Mouse (Mus musculus) forebrain, embryonic 11.5 days (tissue): Measurements from ENCODE around the gene Grpel1. TPM values are rescaled to one million over a fixed set of nuclear protein-coding genes. Genes with fewer than 3 reads are reported as not detected.
A peak's percentile ranks its signal among the peaks of the same experiment; 100 is the strongest.

Experiments
- ATAC-seq: fragments of 200-750 bp; cut with Nextera tagmentation; replicated peaks from 2 replicates; pipeline ENCODE4 v1.8.0; 2017; ENCODE audit warnings: moderate TSS enrichment; ENCODE audit not compliant: low FRiP score
- DNase-seq: peaks from one replicate; pipeline ENCODE4 v3.0.0-alpha.2; 2017; ENCODE audit warnings: low spot score
- H3K27ac ChIP-seq: fragments of 300-500 bp; sonication (generic); 2 replicates; pipeline ENCODE4 v1.5.1; 2014; ENCODE audit warnings: low read depth, low read length
- H3K27me3 ChIP-seq: fragments of 300-500 bp; sonication (generic); 2 replicates; pipeline ENCODE4 v1.6.1; 2014; ENCODE audit warnings: mild to moderate bottlenecking, low read length, mixed read lengths; ENCODE audit not compliant: control insufficient read depth, insufficient read depth
- H3K36me3 ChIP-seq: fragments of 300-500 bp; sonication (generic); 2 replicates; pipeline ENCODE4 v1.6.1; 2014; ENCODE audit warnings: mild to moderate bottlenecking, low read length, moderate library complexity, mixed read lengths; ENCODE audit not compliant: control insufficient read depth, insufficient read depth
- H3K4me1 ChIP-seq: fragments of 300-500 bp; sonication (generic); replicated peaks from 2 replicates; pipeline ENCODE4 v1.6.1; 2014; ENCODE audit warnings: low read length, mixed read lengths; ENCODE audit not compliant: control insufficient read depth, insufficient read depth
- H3K4me2 ChIP-seq: fragments of 300-500 bp; sonication (generic); 2 replicates; pipeline ENCODE4 v1.6.1; 2014; ENCODE audit warnings: low read depth, mild to moderate bottlenecking, low read length, moderate library complexity, mixed read lengths; ENCODE audit not compliant: severe bottlenecking
- H3K4me3 ChIP-seq: fragments of 300-500 bp; sonication (generic); 2 replicates; pipeline ENCODE4 v1.5.1; 2014; ENCODE audit warnings: low read depth, low read length
- H3K9ac ChIP-seq: fragments of 300-500 bp; sonication (generic); 2 replicates; pipeline ENCODE4 v1.6.1; 2014; ENCODE audit warnings: low read length
- H3K9me3 ChIP-seq: fragments of 300-500 bp; sonication (generic); 2 replicates; pipeline ENCODE4 v1.6.1; 2016; ENCODE audit warnings: low read length, mixed read lengths; ENCODE audit not compliant: control insufficient read depth
- WGBS: fragments of 180-500 bp; shearing (Covaris S2); extraction: QIAGEN DNeasy Blood & Tissue Kit; methylation state at CpG from one replicate; pipeline ENCODE4 v1.1.7; 2014; 5-methylcytosine and 5-hydroxymethylcytosine counted together
- polyA plus RNA-seq: library from polyadenylated mRNA; unstranded; fragments of >200 nt; fragmentation: Nextera tagmentation; extraction: Ambion mirVana; gene quantifications from 2 replicates; pipeline ENCODE4 v1.2.1, GENCODE M21; 2014

Gene Grpel1
- 51.7 and 55.2 TPM in 2 replicates for polyA plus RNA-seq

DNA sequence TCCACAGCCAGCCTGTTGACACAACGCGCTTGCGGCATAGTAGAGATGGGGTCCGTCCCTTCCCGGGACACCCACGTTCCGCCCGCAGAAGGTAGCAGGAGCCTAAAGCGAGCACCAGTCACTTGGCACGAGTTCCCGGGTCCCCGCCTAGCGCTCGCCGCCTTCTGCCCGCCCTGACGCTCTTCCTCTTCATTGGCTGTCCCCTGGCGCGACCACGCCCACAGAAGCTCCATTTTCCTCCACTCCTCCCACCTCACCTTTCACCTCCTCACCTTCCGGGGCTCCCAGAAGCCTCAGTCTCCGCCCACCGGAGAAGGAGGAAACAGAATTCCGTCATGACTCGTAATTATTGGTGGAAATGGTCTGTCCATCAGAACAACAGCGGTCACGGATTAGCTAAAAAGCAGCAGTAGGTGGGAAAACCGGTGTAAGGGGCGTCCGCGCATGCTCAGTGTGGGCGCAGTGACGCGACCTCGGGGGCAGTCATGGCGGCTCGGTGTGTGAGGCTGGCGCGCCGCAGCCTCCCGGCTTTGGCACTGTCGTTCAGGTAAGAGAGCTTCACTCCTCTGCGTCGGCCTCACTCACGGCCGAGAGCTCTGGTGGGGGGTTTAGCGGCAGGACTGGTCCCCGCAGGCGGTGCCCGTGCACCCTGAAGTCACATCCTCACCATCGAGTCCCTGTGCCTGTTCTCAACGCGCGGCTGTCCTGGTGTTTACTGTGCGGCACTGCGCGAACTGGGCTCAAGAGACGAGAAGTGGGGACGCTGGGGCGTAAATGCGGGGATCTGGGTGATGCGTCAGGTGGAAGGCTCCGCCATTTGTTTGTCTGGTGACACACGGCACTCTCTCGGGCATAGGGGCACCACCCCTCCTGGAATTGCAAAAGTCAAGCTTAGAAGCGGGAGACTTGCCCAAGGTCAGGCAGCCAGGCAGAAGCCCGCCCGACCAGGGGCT, at the start of gene Grpel1:
Gene Grpel1, plus strand, starts transcription at position 290 of the 953 bp plus-strand sequence.
- Histone ChIP-seq H3K9me3 (no peaks in the 10 kb centered on the region), H3K27me3 (peaks cover 4% of the 10 kb centered on the region; the same call in 1 of the 2 replicates), H3K27ac (no peak within 1 kb of the TSS), H3K4me1 (peaks cover 13% of the 10 kb centered on the region; the same call in 1 of the 2 replicates), H3K9ac (peak within 1 kb of the TSS; percentile 71), H3K4me3 (peak within 1 kb of the TSS; percentile 78), H3K36me3 (no peaks in the 10 kb centered on the region; the same call in 1 of the 2 replicates), H3K4me2 (peak within 1 kb of the TSS; percentile 93)
- peak; percentile 98 for DNase-seq
- WGBS = under 1% methylated on average over 68 of the region's 68 CpGs
- peak; percentile 94 for ATAC-seq

DNA sequence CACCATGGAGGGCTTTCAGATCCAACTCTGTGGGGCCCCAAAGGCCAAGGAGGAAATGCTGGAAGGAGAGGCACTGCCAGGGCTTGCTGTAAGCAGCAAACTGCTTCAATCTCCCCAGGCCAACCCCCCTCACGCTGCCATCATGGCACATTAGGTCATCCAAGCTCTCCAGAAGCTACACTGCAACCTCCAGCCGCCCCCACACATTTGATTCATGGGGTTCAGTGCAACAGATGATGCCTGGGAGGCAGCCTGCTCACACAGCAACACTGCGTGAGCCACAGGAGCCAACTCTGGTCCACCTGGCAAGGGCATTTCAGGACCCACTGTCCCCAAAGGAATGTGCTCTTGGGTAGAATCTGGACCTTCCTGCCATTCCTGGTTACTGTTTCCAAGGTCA, 44.9 kb upstream of the Grpel1 start:
- Histone ChIP-seq H3K27me3 (no peaks in the 10 kb centered on the region), H3K4me2 (no peak overlapping the region), H3K9me3 (no peaks in the 10 kb centered on the region), H3K9ac (no peak overlapping the region), H3K4me3 (no peak overlapping the region), H3K4me1 (no peaks in the 10 kb centered on the region), H3K27ac (no peak overlapping the region), H3K36me3 (no peaks in the 10 kb centered on the region)
- ATAC-seq = no peak
- 76% methylated on average over 3 of the region's 3 CpGs for WGBS
- no peak for DNase-seq

DNA sequence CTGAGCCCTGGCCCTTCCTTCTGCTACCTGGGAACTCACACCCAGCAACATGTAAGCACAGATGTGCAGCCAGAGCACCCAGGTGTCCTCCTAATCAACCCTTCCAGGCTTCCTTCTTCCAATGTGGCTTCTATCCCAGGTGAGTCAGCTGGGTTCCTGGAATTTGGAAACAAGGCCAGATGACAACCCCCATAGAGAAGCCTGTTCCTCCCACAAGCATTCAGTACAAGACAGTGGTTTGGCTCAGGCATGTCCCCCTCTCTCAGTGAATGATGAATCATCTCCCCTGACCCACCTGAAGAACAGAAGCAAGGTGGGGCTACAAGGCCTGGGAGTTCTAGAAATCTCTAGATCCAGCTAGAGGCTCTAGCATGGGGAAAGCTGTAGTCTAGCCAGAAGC, 42.1 kb upstream of the Grpel1 start:
- no peaks in the 10 kb centered on the region for H3K27me3 ChIP-seq
- H3K9ac ChIP-seq = no peak overlapping the region
- ATAC-seq = no peak
- H3K27ac ChIP-seq = no peak overlapping the region
- H3K4me3 ChIP-seq = no peak overlapping the region
- H3K9me3 ChIP-seq = no peaks in the 10 kb centered on the region
- DNase-seq = no peak
- no peaks in the 10 kb centered on the region for H3K4me1 ChIP-seq
- no peak overlapping the region for H3K4me2 ChIP-seq
- H3K36me3 ChIP-seq = no peaks in the 10 kb centered on the region

DNA sequence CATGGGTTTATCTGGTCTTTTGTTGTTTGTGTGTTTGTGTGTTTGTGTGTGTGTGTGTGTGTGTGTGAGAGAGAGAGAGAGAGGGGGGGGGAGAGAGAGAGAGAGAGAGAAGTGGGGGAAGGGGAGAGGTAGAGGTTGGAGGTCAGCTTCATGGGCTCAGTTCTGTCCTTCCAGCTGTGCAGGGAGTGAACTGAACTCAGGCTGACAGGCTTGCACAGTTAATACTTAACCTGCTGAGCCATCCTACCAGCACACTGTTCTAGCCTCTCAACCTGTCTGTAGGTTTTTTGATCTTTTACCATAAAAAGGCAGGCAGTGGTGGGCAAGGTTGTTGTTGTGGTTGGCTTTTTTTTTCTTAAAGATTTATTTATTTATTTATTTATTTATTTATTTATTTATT, 40.1 kb upstream of the Grpel1 start:
- Histone ChIP-seq H3K9me3 (no peaks in the 10 kb centered on the region), H3K4me1 (no peaks in the 10 kb centered on the region), H3K4me2 (no peak overlapping the region), H3K27ac (no peak overlapping the region), H3K36me3 (no peaks in the 10 kb centered on the region), H3K27me3 (no peaks in the 10 kb centered on the region), H3K9ac (no peak overlapping the region), H3K4me3 (no peak overlapping the region)
- ATAC-seq (no peak), DNase-seq (no peak)

DNA sequence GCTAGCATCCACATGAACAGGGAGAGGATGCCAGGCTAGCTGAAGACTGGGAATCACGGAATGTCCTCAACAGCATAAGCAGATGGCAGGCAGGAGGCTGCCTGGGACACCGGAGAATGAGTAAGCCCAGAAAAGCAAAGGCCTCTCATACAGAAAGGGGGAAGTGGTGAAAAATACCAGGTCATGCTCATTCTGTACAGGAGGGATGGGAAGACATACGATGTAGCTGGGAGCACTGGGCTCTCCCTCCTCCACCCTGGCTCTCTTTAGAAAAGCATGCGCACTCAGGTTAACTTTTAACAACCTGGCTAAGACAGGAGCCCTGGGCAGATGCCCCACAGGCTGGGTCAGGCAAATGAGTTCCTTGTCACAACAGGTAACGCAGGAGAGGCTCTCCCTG, 38.4 kb upstream of the Grpel1 start:
- no peak for ATAC-seq
- H3K4me3 ChIP-seq = no peak overlapping the region
- H3K9ac ChIP-seq = no peak overlapping the region
- no peaks in the 10 kb centered on the region for H3K36me3 ChIP-seq
- 90% methylated on average over 5 of the region's 5 CpGs for WGBS
- H3K4me1 ChIP-seq = 0 out of 2 replicates have a peak, but pooled peaks cover 3% of the 10 kb centered on the region
- no peak overlapping the region for H3K27ac ChIP-seq
- no peaks in the 10 kb centered on the region for H3K9me3 ChIP-seq
- H3K4me2 ChIP-seq = no peak overlapping the region
- DNase-seq = no peak
- H3K27me3 ChIP-seq = no peaks in the 10 kb centered on the region

DNA sequence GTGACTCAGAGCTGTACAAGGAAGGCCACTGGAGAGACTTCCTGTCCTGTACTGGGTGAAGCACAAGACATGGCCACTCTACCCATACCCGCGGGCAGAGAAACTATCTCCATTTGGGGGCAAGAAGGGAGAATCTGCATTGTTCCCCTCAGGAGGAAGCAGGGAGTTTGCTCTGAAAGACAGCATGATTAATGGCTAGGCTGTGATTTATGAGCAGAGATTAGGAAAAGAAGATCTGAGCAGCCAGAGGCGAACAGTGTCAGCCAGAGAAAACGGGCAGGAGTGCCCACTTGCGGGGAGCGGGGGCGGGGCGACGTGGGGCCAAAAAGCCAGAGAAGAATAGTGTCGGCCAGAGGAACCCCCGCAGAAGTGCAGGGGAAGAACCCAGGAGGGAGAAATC, 37.0 kb upstream of the Grpel1 start:
- DNase-seq (no peak), ATAC-seq (no peak)
- Histone ChIP-seq H3K4me3 (no peak overlapping the region), H3K9me3 (no peaks in the 10 kb centered on the region), H3K27ac (no peak overlapping the region), H3K9ac (no peak overlapping the region), H3K27me3 (no peaks in the 10 kb centered on the region), H3K4me1 (0 out of 2 replicates have a peak, but pooled peaks cover 3% of the 10 kb centered on the region), H3K36me3 (no peaks in the 10 kb centered on the region), H3K4me2 (no peak overlapping the region)
- 66% methylated on average over 11 of the region's 11 CpGs for WGBS

DNA sequence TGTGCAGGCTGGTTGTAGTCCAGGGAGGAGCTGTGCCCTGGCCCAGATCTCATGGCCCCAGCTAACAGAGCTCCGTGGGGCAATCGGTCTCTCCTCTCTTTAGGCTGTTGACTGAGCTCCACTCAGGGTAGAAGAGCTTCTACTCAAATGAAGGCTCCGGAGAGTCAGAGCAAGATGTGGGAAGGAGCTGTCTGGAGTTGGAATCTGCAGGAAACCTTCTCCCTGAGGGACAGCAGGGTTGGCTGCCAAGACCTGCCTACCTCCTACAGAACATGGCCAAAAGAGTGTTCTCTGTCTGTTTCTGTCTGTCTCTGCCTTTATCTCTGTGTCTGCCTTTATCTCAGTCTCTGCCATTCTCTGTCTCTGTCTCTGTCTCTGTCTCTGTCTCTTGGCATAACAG, 35.2 kb upstream of the Grpel1 start:
- ATAC-seq (no peak), DNase-seq (no peak)
- H3K27me3 ChIP-seq = no peaks in the 10 kb centered on the region
- H3K4me3 ChIP-seq = no peak overlapping the region
- no peak overlapping the region for H3K27ac ChIP-seq
- H3K9ac ChIP-seq = no peak overlapping the region
- H3K36me3 ChIP-seq = no peaks in the 10 kb centered on the region
- H3K4me2 ChIP-seq = no peak overlapping the region
- 0 out of 2 replicates have a peak, but pooled peaks cover 3% of the 10 kb centered on the region for H3K4me1 ChIP-seq
- H3K9me3 ChIP-seq = no peaks in the 10 kb centered on the region
- WGBS = 89% methylated on average over 3 of the region's 3 CpGs

DNA sequence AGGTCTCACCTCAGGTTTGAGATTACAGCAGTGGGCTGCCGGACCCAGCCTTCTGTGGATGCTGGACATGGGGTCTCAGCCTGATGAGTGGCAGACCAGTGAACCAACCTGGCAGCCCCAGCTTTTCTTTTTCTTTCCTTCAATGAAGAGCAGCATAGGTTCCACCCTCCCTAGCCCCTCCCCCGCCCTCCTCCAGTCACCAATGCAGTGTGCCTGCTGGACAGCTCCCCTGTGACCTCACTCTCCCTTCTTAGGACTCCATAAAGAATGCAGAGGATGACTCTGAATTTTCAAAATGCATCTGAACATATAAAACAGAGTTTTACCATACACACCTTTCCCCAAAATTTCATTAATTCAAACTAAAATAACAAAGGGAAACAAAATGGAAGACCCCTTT, 33.1 kb upstream of the Grpel1 start:
- 0 out of 2 replicates have a peak, but pooled peaks cover 3% of the 10 kb centered on the region for H3K4me1 ChIP-seq
- no peaks in the 10 kb centered on the region for H3K9me3 ChIP-seq
- DNase-seq (no peak), ATAC-seq (no peak)
- no peak overlapping the region for H3K4me2 ChIP-seq
- WGBS = 60% methylated on average over 2 of the region's 2 CpGs
- H3K27ac ChIP-seq = no peak overlapping the region
- H3K36me3 ChIP-seq = no peaks in the 10 kb centered on the region
- H3K27me3 ChIP-seq = no peaks in the 10 kb centered on the region
- H3K9ac ChIP-seq = no peak overlapping the region
- no peak overlapping the region for H3K4me3 ChIP-seq
